Mouse (Mus musculus): ENCODE data around the gene Nlgn1.
"Not testable (repeated sequence)": the region's sequence is repeated elsewhere in the genome, so short reads cannot be mapped to it uniquely, and the experiment has no call there.

Gene Nlgn1

DNA sequence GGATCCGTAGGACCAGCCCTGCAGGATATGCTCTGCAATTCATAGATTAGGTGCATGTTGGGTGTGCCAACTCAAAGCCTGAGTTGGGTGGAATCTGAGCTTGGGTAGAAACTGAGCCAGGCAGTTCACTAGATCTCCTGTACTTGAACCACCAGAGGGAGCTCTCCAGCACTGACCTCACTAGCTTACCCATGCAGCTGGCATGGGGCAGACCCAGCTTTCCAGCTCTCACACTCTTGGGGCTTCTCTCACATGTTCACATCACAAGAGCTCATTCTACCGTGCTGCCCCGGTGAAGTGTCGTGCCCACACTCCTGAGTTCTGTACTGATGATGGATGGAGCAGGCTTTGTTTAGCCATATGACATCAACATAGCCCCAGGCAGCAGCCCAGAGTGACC, 679.2 kb downstream of the Nlgn1 start:
- no peak for DNase-seq (ENCODE audit: low read depth, low spot score)

DNA sequence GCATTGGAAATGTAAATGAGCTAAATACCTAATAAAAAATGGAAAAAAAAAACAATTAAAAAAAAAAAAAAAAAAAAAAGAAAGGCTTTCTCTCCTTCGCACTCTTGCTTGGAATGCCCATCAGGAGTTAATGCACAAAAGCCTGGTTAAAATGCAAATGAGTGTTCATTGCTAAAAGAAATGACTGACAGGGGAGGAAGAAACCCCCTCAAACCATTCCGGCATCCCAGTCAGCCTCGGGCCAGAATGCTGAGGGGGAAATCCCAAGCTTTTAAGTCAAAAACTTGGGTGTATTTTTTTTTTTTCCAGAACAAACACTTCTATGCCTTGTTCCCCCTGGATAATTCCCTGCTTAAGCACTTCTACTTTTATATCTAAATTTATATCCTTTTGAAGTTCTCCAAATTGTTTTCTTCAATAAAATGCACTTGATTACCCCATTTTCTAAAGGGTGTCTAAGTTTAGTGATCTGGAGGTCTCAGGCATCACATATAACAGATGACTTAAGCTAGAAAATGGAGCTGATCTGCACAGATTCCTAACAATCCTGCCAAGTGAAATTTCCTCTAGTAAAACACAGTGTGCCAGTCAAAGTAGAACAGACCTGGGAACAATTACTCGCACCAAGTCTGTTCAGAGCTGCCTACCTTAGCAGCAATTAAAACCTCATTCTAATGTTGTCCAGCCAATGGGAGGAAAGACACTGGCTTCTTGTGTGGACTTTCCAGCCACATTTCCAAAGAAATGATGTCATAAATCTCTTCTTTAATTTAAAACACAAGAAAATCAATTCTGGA, 686.2 kb downstream of the Nlgn1 start:
- DNase-seq (ENCODE audit: low read depth, low spot score) = no peak

DNA sequence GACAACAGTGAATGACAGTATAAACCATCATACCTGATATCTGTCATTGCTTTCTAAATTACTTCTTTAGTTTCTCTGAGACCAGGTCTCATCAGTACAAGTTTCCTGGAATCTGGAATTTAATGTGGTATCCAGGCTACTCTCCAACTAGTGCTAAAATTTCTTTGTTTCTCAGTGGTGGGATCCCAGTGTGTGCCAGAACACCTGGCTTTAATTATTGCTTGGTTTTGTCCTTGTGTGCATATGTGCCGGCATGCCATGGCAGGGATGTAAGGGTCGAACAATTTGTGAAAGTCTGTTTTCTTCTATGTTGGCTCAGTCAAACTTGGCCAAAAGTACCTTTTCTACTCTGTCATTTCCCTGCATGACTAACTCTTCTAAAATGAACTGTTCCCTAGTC, 703.1 kb downstream of the Nlgn1 start:
- no peak for DNase-seq (ENCODE audit: low read depth, low spot score)

DNA sequence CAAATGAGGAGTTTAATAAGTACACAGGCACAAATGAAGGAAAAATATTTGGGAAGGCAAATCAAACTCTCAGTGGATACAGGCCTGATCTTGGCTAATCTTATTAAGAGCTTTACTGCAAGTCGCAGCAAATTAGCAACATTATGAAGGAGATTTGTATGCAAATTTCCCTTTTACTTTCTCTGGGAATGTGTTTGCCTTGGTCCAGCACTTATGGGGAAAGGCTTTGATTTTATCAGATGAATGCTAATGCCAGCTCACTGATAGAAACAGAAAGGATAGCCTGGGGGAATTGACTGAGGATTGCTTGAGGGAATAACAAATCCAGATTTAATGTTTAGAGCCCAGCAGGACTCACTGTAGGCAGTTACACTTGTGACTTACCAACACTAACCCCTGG, 725.7 kb downstream of the Nlgn1 start:
- no peak for DNase-seq (ENCODE audit: low read depth, low spot score)

GRCm38 (mm10) chr3:25597513-25597912, 734.7 kb downstream of the Nlgn1 start:
- DNase-seq (ENCODE audit: low read depth, low spot score) = no peak

GRCm38 (mm10) chr3:25575526-25575925, 756.7 kb downstream of the Nlgn1 start:
- no peak for DNase-seq (ENCODE audit: low read depth, low spot score)

DNA sequence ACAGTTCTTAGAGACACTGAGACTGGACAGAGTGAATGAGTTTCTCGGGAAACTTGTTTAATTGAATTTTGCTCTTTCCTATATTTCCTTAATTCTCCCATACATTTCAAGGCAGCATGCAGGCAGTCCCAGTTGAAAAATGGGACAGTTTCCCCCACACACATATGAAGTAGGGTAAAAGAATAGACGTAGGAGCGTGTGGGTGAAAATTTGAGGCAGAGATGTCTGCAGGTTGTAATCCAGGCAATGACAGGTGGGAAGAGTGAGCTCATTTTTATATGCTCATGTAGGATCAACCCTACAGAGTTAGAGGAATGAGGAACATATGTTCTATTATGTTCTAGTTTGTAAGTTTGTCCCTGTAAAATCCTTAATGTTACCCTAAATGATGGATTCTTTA, 757.4 kb downstream of the Nlgn1 start:
- DNase-seq (ENCODE audit: low read depth, low spot score) = no peak

DNA sequence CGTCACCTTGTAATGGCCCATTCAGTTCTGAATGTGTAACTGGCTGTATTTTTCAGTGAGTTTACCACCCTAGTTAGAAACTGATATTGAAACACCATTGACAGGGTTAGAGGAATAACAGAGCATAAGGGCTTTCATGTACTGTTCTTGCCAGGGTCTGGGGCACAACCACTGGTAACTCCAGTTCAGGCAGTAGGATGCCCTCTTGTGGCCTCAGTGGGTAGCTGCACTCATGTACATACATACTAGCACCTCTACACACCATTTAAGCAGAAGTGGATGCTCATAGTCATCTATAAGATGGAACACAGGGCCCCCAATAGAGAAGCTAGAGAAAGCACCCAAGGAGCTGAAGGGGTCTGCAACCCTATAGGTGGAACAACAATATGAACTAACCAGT, 773.7 kb downstream of the Nlgn1 start:
- not testable (repeated sequence) for DNase-seq (ENCODE audit: low read depth, low spot score)

GRCm38 (mm10) chr3:25549097-25549496, 783.2 kb downstream of the Nlgn1 start:
- DNase-seq (ENCODE audit: low read depth, low spot score) = not testable (repeated sequence)

DNA sequence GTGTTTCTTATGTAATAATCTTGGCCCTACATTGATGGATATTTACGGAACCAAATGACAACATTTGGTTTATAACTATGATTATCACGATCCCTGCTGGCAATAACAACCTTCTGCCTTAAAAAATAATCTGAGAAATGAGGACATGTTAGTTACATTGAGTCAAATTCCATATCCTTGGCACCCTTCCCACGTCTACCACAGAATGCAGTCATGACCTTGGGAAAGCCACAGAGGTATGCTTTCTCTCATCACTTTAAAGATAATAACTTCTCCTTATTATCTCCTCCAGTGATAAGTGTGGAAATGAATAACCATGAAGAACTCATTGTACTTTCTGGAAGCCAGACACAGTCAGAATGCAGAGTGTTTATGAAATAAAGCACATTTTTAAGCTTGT, 808.0 kb downstream of the Nlgn1 start:
- DNase-seq (ENCODE audit: low read depth, low spot score) = not testable (repeated sequence)

DNA sequence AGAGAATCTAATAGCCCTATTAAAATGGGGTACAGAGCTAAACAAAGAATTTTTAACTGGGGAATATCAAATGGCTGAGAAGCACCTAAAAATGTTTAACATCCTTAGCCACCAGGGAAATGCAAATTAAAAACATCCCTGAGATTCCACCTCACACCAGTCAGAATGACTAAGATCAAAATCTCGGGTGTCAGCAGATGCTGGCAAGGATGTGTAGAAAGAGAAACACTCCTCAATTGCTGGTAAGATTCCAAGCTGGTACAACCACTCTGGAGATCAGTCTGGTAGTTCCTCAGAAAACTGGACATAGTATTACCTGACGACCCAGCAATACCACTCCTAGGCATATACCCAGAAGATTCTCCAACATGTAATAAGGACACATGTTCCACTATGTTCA, 869.2 kb downstream of the Nlgn1 start:
- DNase-seq (ENCODE audit: low read depth, low spot score) = no peak

DNA sequence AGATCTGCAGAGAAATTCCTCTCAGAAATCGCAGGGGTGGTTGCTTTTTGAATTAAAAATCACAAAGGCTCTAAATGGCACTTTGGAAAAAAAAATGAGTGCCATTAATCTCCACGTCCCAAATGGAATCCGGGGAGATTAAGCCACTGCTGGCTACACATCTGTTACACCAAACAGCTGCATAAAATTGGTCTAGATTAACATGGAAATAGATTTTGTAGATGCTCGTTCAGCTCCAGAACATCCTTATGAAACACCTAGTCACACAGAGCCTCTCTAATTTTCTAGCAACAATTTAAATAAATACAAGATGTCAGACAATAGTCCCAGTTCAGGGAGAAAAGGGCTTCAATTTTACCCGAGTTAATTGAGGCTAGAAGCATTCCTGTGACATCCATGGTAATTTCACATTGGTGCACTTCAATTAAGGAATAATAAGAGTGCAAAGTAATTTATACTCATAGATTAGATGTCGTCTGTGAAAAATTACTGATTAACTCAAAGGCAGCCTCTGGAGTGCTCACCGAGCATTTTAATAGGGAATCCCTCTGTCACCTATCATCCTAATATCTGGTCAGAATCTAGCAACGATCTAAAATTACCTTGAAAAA, 875.9 kb downstream of the Nlgn1 start:
- DNase-seq (ENCODE audit: low read depth, low spot score) = no peak

DNA sequence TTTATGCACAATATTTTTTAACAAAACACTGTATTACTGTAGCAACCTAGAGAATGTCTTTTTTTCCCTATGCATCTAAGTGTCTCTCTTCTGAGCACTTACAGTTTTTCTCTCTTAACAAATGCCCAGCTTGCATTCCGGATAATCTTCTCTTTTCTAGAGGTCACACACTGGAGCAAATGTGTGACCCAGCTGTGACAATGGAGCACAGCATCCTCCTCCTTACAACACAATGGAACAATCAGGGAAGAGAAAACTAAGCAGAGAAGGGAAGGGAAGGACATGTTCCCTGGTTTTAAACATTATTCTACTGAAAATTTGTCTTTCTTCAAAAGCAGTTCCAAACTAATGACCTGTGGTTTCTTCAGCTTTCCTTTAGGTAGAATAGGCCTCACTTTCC, 879.9 kb downstream of the Nlgn1 start:
- no peak for DNase-seq (ENCODE audit: low read depth, low spot score)

DNA sequence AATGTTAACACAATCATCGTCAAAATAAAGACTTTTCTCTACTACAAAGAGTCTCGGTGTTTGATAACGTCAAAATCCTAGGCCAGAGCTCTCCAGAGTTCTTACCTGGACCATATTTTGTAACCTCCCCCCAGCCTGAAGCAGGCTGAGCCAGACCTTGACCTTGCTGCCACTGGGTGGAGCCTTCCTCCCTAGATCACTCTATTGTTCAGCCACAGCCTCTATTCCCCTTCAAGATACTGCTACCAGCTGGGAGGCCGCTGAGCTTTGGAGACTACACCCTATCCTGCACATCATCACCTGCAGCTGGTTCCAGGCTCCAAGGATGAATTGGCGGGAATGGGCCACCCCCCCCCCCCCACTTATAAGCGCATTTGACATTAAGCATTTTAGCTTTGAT, 881.8 kb downstream of the Nlgn1 start:
- DNase-seq (ENCODE audit: low read depth, low spot score) = no peak

GRCm38 (mm10) chr3:25449356-25449755, 882.9 kb downstream of the Nlgn1 start:
- no peak for DNase-seq (ENCODE audit: low read depth, low spot score)

- no peak for DNase-seq (ENCODE audit: low read depth, low spot score)
Measured at GRCm38 (mm10) chr3:25447181-25447580, 885.1 kb downstream of the Nlgn1 start.

- DNase-seq (ENCODE audit: low read depth, low spot score) = no peak
Measured at GRCm38 (mm10) chr3:25443657-25444056, 888.6 kb downstream of the Nlgn1 start.

DNA sequence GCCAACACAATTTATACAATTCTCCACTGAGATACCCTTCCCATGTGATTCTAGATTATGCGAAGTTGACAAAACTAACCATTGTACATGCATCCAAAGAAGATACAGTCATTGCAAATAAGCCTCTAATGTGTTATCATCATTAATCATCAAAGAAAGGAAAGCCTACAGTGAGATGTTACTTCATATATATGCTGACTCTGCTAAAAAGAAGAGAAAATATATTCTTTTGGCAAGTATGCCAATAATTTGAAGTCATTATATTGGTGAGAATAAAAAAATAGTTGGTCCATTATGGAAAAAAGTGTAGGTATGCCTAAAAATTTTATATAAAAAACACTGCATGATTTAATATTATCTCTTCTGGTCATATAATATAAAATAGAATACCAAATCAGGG, 889.6 kb downstream of the Nlgn1 start:
- no peak for DNase-seq (ENCODE audit: low read depth, low spot score)

GRCm38 (mm10) chr3:25426931-25427330, 905.3 kb downstream of the Nlgn1 start:
- DNase-seq (ENCODE audit: low read depth, low spot score) = no peak

DNA sequence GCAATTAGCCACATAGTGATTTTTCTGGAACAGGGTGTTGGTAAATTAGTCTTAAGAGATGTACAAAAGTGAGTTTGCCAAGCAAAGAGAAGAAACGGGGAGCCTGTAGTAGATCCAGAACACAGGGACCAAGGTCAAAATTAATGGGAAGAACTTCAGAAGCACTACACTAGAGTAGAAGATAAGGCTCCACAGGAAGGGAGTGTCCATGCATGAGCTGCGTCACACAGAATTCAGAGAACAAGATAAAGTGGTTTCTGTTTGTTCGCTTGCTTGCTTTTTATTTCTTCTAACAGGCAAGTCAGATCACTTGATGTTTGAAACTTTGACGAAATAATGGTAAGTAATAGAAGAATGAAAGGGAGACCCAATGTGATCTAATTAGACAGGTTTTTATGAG, 920.3 kb downstream of the Nlgn1 start:
- DNase-seq (ENCODE audit: low read depth, low spot score) = no peak

Measured in skeletal muscle tissue, adult 2 months (tissue).